Mouse (Mus musculus) heart, adult 9 months (tissue): ENCODE results near the gene Trpm3.
"Not testable (repeated sequence)": the region's sequence is repeated elsewhere in the genome, so short reads cannot be mapped to it uniquely, and the experiment has no call there.

ENCODE experiments used
- DNase-seq, 2 experiments: peaks; one replicate each; pipeline ENCODE4 v3.0.0; 2022; ENCODE audit warnings: low spot score in 2 of 2

Trpm3 gene

GRCm38 (mm10) chr19:22847696-22848095, 708.9 kb downstream of the Trpm3 start:
- DNase-seq = no peak

DNA sequence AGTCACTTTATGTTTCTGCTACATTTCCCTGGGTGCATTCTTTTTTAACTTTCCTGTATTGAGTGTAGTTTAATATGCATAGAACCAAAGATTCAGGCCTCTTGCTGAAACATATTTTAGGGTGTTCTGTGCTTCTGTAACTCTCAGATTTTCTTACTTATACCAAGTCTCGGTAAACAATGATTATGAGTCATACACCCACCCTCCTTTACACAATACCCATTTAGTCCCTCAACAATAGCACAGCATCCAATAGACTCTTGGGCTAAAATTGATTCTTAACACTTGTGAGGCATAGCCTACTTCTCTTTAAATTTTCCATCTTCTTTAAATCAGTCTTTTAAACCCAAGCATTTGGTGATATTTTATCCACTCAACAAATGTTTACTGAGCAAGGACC, 709.4 kb downstream of the Trpm3 start:
- DNase-seq = no peak

GRCm38 (mm10) chr19:22848783-22849576, 710.1 kb downstream of the Trpm3 start:
- no peak for DNase-seq

DNA sequence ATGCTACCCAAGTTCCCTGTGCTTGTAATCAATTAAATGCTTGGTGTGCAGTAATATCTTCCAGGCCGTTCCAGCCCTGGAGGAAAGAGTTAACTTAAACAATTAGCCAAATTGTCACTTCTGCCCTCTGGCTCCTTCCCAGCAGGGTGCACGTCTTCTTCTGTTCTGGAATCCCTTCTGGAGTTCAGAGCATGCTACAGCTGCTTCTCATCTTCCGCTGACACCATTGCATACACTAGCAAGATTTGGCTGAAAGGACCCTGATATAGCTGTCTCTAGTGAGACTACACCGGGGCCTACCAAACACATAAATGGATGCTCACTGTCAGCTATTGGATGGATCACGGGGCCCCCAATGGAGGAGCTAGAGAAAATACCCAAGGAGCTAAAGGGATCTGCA, 712.6 kb downstream of the Trpm3 start:
- DNase-seq = not testable (repeated sequence)

DNA sequence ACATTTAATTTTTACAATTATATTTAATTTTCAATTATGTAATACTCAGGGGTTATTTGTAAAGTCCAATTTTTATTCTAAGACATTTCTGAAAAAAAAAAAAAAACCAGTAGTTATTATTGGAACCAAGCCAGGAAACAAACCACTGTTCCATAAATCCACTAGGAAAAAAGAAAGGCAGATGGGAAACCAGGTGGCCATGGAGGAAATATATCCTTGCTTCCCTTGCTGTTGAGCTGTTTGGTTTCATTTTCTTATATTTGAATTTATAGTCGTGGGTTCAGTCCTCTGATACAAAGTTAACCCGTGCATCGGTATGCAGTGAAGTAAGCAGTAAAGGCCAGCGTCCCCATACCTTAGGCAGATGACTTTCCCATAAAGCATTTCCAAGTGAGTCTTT, 720.8 kb downstream of the Trpm3 start:
- no peak for DNase-seq

DNA sequence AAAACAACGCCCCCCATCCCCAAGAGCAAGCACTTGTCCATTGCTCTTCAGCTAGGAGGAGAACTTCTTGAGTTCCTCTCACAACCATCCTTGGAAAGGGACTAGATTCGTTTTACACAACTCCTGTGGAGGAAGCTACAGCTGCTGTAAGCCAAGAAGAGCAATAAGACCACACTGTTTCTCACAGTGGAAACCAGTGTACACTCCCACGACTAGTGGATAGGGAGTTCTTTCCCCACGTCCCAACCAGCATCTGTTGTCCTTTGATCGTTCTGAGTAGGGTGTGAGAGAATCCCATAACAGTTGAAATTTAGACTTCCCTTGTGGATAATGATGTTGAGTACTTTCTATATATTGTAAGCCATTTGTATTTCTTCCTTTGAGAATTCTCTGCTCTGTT, 728.6 kb downstream of the Trpm3 start:
- DNase-seq = no peak

- no peak for DNase-seq
These were observed 731.0 kb downstream of the Trpm3 start for GRCm38 (mm10) chr19:22869853-22870252.

DNA sequence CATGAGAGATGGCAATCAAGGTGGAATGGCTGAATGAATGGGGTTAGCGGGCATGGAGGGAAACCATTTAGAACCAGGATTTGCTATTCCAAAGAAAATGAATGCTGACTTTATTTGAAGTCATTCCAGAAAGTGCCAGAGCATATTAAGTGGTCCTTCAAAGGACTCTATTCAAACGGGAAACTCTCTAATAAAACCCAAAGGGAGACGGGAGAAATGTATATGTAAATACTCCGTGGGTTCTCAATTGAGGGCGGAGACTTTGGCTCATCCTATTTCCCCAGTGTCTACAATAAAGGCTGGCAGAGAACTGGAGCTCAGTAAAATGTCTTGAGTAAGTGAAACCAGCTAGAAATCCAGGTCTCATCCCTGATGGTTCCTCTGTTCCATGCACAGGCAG, 733.6 kb downstream of the Trpm3 start:
- DNase-seq = no peak

DNA sequence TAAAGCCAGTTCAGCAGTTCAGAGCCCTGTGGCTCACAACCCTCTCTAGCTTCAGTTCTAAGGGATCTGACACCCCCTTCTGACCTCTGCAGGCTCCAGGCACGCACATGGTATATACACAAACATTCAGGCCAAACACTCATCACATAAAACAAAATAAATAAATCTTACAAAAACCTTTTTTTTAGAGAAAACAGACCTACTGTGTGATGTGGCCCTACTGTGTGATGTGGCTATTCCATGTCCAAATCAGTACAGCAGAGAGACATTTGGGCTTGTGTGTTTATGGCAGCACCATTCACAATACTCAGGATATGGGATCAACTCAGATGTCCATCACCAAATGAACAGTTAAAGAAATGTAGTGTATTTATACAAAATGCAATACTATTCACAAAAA, 741.4 kb downstream of the Trpm3 start:
- DNase-seq = no peak

GRCm38 (mm10) chr19:22882670-22883111, 743.8 kb downstream of the Trpm3 start:
- DNase-seq = no peak

- DNase-seq = no peak
These were observed 744.3 kb downstream of the Trpm3 start for GRCm38 (mm10) chr19:22883154-22883553.

- DNase-seq = peak in 1 of 2 experiments; percentile 37
These were observed 745.0 kb downstream of the Trpm3 start for GRCm38 (mm10) chr19:22883744-22884317.

DNA sequence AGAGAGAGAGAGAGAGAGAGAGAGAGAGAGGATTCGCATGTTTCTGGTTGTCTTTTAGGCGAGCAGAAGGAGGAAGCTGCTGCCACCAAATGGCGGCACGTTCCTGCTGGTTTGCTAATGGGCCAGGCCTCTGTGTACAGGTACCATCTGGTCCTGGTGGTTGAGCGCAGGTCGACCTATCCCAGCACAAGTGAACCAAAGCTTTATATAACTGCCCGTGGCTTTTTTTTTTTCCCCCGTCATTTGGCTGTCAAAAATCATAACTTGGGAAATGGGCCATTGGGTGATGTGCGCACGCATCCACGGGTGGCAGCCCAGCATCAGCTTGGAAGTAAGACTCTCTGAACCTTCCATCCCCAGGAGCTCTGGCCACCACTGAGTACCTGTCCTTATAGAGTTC, 745.5 kb downstream of the Trpm3 start:
- no peak for DNase-seq

DNA sequence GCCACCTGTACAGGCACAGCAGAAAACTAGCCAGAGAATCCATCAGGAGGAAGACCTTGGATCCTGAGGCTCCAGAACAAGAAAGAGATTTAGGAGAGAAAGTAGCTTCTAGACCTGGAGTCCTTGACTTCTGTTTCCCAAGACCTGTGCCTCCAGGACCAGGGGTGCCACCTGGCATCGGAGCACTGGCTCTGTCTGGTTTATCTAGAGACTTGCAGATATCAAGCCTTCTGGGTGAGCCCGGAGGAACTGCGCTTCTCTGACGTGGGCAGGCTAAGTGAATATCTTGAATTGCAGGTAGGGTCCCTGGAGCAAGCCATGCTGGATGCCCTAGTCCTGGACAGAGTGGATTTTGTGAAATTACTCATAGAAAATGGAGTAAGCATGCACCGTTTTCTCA, 746.2 kb downstream of the Trpm3 start:
- DNase-seq = no peak

GRCm38 (mm10) chr19:22901892-22902291, 763.0 kb downstream of the Trpm3 start:
- peak; percentile 71 to 78 for DNase-seq

GRCm38 (mm10) chr19:22902386-22902785, 763.5 kb downstream of the Trpm3 start:
- DNase-seq = no peak

- peak; percentile 54 to 71 for DNase-seq
These were observed 766.2 kb downstream of the Trpm3 start for GRCm38 (mm10) chr19:22905066-22905482.

DNA sequence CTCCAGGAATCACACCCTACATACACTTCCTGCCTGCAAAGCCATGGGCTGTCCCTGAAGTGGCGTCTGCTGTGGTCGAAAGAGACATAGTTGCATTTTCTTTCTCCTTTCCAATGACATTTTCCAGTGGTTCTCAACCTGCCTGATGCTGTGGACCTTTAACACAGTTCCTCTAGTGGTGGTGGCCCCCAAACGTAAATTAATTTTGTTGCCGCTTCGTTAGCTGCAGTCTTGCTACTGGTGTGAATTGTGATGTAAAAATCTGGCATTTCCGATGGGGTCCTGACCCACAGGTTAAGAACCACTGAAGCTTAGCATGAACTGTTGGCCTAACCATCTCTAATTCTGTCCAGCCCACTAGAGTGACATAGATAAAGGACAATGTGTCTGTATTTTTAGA, 771.8 kb downstream of the Trpm3 start:
- DNase-seq = no peak

GRCm38 (mm10) chr19:22912971-22913370, 774.1 kb downstream of the Trpm3 start:
- peak; percentile 54 to 58 for DNase-seq

DNA sequence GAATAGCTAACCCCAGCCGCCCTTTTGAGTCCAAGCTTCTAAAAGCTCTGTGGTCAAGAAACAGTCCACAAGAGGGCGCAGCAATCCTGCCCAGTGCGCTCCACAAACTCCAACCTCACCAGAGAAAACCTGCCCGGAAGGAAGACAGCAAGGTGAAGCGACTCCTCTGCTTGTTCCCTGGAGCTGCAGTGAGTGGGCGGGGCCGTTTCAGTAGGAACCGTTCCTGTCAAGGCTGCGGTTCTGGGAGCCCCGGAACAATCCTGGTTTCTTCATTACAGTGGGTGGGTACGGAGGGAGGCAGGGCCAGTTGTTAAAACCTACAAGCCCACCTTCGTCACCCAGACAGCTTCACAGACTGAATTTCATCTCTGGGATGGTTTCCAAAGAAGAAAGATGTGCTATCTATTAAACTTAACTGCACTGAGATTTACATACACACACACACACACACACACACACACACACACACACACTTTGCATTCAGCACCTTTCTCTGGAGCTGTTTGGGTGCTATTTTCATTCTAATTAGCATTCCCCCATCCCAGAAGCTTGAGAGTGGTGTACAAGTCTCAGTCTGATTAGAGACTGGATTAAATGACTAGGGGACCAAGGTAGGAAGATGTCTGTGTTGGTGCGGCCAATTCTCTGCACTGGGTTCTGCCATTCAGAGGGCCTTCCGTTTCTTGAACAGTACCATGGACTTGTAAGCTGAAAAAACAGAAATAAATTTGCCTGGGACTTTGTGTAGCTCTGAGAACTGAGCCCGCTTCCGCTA, 777.2 kb downstream of the Trpm3 start:
- DNase-seq = peak; percentile 78 to 88

DNA sequence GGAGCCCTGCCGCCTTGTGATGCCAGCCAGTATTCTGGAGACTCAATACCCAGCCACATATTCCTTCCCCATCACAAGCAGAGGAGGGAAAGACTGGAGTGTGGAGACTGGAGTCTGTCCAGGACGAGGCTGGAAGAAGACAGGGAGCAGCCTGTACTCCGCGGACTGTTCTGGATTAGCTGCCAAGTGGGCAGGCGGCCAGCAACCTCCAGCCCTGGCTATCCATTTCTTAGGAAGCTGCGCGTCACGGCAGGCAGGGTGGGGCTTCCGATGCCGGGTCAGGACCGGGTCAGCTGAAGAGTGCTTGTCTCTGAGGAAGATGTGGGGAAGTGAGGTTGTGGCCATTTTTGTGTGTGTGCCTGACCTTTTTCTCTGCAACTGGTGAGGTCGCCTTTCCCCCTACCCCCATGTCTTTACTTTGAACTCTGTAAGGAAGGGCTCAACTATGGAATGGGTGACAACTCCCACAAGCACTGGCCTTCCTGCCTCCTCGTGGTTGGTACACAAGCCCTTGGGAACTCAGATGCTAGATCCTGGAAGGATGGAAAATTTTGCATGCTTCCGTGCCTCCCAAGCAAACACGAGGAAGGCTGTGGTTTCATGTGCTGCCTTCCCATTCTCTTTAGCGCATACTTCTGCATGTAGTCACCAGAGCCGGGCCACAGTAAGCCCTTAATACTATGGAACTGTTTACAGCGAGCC, 777.9 kb downstream of the Trpm3 start:
- peak; percentile 98 to 99 for DNase-seq

- no peak for DNase-seq
These were observed 778.5 kb downstream of the Trpm3 start for GRCm38 (mm10) chr19:22917345-22917735.
